ENCODE assay signal across 1 mouse cellular context in genomic region chr11:93987026-93987425, GRCm38 (mm10).
TF ChIP-seq lines count a peak whose summit lies in the region.

No protein-coding gene starts in this region.

TF ChIP-seq in MEL, 35 proteins besides CTCF, POLR2A, EP300 and RAD21 (continued from another document):
- TF ChIP-seq CHD1 (IDR thresholded peaks at IDR 0.05; ENCODE audit: low read depth, low read length) (no peak), HCFC1 (IDR thresholded peaks at IDR 0.05; ENCODE audit: low read depth, low read length) (no peak), GATA1 (IDR thresholded peaks at IDR 0.05; ENCODE audit: low read depth, low read length) (no peak), MYC (IDR thresholded peaks at IDR 0.05; ENCODE audit: low read depth, low read length) (no peak), SMC3 (IDR thresholded peaks at IDR 0.05; ENCODE audit: low read depth, low read length) (no peak), USF2 (IDR thresholded peaks at IDR 0.05; ENCODE audit: borderline replicate concordance in 1 of 2, insufficient read depth in 1 of 2, low read depth in 1 of 2, low read length in 2 of 2) (no peak), CHD2 (IDR thresholded peaks at IDR 0.05; ENCODE audit: low read length) (no peak), MEF2A (IDR thresholded peaks at IDR 0.05; ENCODE audit: extremely low read depth, insufficient replicate concordance, low read depth, low read length, poor library complexity, severe bottlenecking) (no peak), NELFE (IDR thresholded peaks at IDR 0.05; ENCODE audit: low read depth, low read length) (no peak), SIN3A (IDR thresholded peaks at IDR 0.05; ENCODE audit: low read length) (no peak), POLR2AphosphoS5 (IDR thresholded peaks at IDR 0.05; ENCODE audit: borderline replicate concordance, low read depth, low read length) (no peak), ETS1 (IDR thresholded peaks at IDR 0.05; ENCODE audit: low read depth, low read length) (no peak), GABPA (IDR thresholded peaks at IDR 0.05; ENCODE audit: low read depth, low read length) (no peak)
